Mouse (Mus musculus): Measurements from ENCODE around the gene Krt2.

The Krt2 gene

GRCm38 (mm10) chr15:101817875-101818274, at the start of gene Krt2:
Gene Krt2 (minus strand): TSS chr15:101818169.
- no peak for DNase-seq (ENCODE audit: low read depth)

GRCm38 (mm10) chr15:101866754-101867153, 48.8 kb upstream of the Krt2 start:
- no peak for DNase-seq (ENCODE audit: low read depth)

- DNase-seq (ENCODE audit: low read depth): no peak
Measured at GRCm38 (mm10) chr15:101860421-101861130, 42.6 kb upstream of the Krt2 start.

GRCm38 (mm10) chr15:101859735-101860170, 41.8 kb upstream of the Krt2 start:
- no peak for DNase-seq (ENCODE audit: low read depth)

GRCm38 (mm10) chr15:101858673-101859425, 40.9 kb upstream of the Krt2 start:
- no peak for DNase-seq (ENCODE audit: low read depth)

- DNase-seq (ENCODE audit: low read depth): no peak
Measured at GRCm38 (mm10) chr15:101856696-101857095, 38.7 kb upstream of the Krt2 start.

- no peak for DNase-seq (ENCODE audit: low read depth)
Measured at GRCm38 (mm10) chr15:101855732-101856131, 37.8 kb upstream of the Krt2 start.

- DNase-seq (ENCODE audit: low read depth): no peak
Measured at GRCm38 (mm10) chr15:101854294-101854693, 36.3 kb upstream of the Krt2 start.

- DNase-seq (ENCODE audit: low read depth): no peak
Measured at GRCm38 (mm10) chr15:101852571-101852970, 34.6 kb upstream of the Krt2 start.

- no peak for DNase-seq (ENCODE audit: low read depth)
Measured at GRCm38 (mm10) chr15:101850694-101851093, 32.7 kb upstream of the Krt2 start, which contains the start of gene Krt1. Gene Krt1 (minus strand): TSS chr15:101850794.

GRCm38 (mm10) chr15:101845971-101846403, 28.0 kb upstream of the Krt2 start:
- no peak for DNase-seq (ENCODE audit: low read depth)

GRCm38 (mm10) chr15:101843192-101843591, 25.2 kb upstream of the Krt2 start:
- no peak for DNase-seq (ENCODE audit: low read depth)

- DNase-seq (ENCODE audit: low read depth): no peak
Measured at GRCm38 (mm10) chr15:101834784-101835328, 16.9 kb upstream of the Krt2 start.

- no peak for DNase-seq (ENCODE audit: low read depth)
Measured at GRCm38 (mm10) chr15:101833131-101833530, 15.2 kb upstream of the Krt2 start.

GRCm38 (mm10) chr15:101829441-101829840, 11.5 kb upstream of the Krt2 start:
- DNase-seq (ENCODE audit: low read depth): no peak

- DNase-seq (ENCODE audit: low read depth): no peak
Measured at GRCm38 (mm10) chr15:101821786-101822185, 3.8 kb upstream of the Krt2 start.

- no peak for DNase-seq (ENCODE audit: low read depth)
Measured at GRCm38 (mm10) chr15:101803052-101803822, 14.7 kb downstream of the Krt2 start.

GRCm38 (mm10) chr15:101802296-101802835, 15.6 kb downstream of the Krt2 start, which contains the start of gene Krt73:
Gene Krt73 (minus strand): TSS chr15:101802346.
- DNase-seq (ENCODE audit: low read depth): no peak

GRCm38 (mm10) chr15:101790867-101791266, 27.1 kb downstream of the Krt2 start:
- DNase-seq (ENCODE audit: low read depth): no peak

- DNase-seq (ENCODE audit: low read depth): no peak
Measured at GRCm38 (mm10) chr15:101786360-101786759, 31.6 kb downstream of the Krt2 start, which contains the start of gene Krt72. Gene Krt72 (minus strand): TSS chr15:101786460.

- DNase-seq (ENCODE audit: low read depth): no peak
Measured at GRCm38 (mm10) chr15:101773420-101773819, 44.5 kb downstream of the Krt2 start.

- DNase-seq (ENCODE audit: low read depth): peak; percentile 66
Measured at GRCm38 (mm10) chr15:101772711-101773081, 45.3 kb downstream of the Krt2 start.

All from fibroblast of lung, adult 2 months (primary cell).